Mouse (Mus musculus) naive thymus-derived CD4-positive, alpha-beta T cell, adult 2 months (primary cell): ENCODE measurements around the gene Gm10837.
"Not testable (repeated sequence)": the region's sequence is repeated elsewhere in the genome, so short reads cannot be mapped to it uniquely, and the experiment has no call there.

Source experiments
- DNase-seq: peaks from one replicate; pipeline ENCODE4 v3.0.0-alpha.2; 2011; ENCODE audit warnings: low read depth

Gene Gm10837

DNA sequence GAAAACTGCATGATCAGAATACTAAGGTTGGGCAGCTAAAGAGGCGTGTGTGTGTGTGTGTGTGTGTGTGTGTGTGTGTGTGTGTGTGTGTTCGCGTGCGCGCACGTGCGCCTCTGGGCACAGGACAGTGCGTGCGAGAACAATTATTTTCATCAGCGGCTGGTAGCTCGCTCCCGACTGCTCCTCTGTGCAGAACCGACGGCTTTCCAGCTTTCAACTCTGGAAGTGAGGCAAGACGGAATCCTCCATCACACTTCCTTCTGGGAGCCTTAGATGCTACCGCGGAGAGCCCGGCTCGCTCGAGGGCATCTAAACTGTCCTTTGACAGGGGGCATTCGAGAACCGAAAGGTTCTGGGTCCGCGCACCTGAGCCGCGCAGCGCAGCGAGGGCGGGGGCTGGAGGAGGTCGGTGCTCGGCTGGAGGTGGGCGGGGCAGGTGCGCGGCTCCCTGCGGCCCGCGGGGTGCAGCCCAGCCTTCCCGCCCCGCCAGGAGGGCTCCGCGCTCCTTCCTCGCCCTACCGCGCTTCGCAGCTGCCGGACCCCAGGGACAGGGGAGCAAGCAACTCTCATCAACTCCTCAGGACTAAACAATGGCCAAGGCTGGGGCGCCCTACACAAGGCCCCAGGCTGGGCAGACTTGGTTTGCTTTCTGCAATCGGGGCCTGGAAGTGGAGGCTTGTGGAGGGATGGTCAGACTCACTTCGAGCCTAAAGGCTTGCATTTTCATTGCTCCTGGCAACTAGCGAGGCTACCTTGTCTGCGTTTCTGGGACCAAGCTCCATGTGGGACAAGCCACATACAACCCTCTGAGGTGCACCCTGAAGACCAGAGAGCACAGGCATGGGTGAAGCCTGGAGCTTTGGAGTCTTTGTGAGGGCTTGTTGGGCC, at the start of gene Gm10837:
Gene Gm10837, plus strand, starts transcription at position 146 of the 888 bp plus-strand sequence.
- peak; percentile 17 for DNase-seq

DNA sequence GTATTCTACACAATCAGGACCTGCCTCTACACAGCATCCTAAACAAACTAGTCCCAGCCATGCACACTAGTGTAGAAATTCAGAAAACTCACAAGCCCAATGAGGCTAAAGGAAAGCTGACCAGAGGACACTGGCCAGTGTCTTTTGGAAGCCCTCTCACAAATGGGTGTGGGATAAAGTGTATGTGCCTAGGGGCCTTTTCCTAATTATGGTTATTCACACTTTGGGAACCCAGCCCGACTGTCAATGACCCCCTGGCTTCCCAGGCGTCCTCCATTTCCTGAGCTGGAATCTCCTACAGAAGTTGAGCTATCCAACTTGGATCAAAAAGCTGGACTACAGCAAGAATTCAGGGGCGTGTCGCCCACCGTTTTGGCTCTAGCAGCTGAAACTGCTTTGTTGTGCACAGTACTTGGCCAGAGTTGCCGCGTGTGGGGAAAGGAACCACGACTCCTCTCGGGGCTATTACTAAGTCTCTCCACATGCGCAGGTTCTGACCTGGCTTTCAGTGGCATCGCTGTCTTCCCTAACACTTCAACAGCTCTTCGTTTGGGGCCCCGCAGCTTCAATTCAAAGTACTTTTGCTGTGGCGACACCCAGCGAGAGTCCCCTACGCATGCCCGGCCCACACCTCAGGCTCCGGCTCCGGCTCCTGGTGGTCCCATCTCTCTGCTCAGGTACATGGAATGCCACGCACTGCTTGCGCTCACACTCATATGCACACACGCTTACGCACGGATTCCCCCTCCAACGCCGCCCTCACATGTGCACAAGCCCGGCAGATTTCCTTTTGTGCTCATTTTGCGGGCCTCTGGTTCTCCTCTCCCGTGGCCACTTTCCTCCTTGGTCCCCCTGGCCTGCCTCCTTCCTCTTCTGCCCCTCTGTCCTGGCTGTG, 40.5 kb upstream of the Gm10837 start:
- no peak for DNase-seq

DNA sequence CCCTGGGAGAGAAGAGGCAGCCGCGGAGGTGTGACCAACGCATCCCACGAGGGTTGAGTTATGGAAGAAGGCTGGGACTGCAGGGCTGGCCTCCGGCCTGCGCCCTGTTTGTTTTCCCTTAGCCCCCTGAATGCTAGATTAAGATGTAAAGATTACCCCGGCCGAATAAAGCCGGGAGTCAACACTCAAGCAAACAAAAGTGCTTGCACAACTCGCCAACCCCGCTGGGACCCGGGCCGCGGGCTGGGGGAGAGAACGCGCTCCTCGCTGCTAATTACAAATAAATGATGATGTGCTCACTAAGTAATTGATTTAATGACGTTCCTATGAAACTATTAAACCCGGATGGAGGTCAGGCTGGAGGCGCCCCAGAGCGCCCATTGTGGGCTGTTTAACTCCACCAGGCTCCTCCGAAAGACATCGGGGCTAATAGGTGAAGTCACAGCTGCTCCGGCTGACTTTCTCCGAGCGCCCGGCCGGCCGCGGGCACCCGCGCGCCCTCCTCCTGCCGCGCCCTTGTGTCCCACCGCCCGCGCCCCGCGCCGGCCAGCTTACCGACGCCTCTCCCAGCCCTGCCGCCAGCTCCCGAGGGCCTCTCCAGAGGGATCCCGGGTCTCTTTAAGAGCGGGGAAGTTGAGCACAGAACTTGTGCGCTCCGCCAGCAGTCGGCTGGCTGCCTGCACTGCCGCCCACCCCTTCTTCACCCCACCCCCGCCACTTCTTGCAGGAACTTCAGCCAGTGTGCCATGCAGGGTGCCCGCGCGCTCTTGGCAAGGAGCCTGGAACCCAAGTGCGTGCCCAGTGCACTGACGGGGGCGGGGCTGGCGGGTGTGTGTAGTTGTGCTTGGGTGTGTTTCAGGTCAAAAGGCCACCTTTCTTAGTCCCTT, 39.6 kb upstream of the Gm10837 start, which contains the start of gene Gm5089:
Gene Gm5089, minus strand, starts transcription at position 620 of the 887 bp plus-strand sequence.
- no peak for DNase-seq

DNA sequence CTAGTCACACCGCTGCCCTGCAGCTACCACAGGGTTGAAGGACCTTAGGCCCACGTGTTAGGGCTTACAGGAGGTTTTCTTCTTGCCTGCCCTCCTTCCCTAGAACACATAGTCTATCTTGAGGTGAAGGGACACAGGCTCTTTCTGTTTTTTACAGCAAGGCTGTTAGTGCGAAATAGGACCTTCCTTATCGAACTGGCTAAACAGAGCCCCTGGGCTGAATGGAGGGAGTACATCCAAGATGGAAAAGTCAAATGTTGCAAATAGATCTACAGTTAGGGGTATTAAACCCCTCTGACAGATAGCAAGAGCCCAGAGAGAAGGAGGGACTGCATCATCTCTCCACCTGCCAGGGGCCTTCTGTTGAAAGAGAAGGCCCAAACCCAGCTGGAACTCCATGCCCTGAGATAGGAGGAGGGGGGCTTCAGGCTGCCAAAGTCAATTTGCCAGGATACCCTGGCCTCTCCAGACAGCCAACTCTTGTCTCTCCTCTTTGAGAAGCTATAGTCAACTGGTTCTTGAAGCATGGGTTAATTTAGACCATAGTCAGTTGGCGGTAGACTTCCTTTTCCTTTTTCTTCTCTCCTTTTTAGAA, 38.7 kb upstream of the Gm10837 start:
- no peak for DNase-seq

DNA sequence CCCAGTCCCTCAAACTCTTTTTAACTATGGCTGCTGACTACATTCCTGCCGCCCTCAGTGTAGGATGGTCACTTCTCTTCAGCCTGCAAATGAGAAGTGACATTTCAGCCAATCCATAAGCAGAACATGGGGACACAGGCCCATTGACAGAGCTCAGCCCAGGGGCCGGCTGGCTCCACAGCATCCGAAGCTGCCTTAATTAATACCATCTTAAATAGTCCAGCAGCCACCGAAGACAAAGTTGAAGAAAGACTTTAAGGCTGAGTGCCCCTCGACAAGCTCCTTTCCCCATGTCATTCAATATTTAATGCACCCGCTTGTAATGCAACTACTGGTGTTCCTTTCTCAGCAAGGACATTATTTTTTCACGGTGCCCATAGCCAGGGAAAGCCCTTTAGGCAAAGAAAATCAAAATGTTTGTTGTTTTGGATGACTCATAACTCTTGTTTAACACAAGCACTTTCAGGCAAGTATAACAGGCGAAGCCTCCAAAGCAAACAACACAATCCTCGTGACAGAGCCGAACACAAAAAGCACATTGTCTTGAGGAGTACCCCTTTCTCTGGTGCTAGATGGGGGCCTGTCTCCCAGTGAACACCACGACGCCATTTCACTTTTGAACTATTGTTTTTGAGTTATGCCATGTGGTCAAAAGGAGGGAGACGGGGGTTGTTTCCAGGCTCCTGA, 37.5 kb upstream of the Gm10837 start:
- DNase-seq: no peak

DNA sequence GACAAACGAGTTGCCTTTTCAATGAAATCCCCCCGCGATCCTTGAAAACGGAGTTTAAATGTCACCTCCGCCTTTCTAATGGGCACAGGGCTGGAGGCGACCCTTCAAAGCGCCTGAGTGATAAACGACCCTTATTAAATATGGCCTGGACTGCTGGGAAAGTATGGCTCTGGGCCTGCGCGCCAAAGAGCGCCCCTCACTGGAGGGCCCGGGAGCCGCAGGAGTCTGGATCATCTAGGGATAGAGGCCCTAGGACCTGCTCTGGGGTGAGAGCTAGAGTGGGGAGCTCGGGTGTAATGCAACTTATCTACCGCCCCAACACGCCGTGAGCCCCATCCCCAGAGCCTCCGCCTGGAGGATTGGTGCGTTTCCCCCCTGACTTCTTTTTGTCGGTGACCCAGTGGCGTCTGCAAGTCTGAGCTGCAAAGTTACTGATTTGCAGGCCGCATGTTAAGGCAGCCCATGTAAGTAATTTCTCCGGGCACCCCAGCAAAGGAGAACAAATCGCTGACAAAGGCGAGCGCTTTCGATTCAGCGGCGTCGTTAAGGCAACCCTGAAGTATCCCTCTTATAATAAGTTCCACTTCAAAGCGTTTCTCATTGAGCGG, 36.9 kb upstream of the Gm10837 start:
- no peak for DNase-seq

DNA sequence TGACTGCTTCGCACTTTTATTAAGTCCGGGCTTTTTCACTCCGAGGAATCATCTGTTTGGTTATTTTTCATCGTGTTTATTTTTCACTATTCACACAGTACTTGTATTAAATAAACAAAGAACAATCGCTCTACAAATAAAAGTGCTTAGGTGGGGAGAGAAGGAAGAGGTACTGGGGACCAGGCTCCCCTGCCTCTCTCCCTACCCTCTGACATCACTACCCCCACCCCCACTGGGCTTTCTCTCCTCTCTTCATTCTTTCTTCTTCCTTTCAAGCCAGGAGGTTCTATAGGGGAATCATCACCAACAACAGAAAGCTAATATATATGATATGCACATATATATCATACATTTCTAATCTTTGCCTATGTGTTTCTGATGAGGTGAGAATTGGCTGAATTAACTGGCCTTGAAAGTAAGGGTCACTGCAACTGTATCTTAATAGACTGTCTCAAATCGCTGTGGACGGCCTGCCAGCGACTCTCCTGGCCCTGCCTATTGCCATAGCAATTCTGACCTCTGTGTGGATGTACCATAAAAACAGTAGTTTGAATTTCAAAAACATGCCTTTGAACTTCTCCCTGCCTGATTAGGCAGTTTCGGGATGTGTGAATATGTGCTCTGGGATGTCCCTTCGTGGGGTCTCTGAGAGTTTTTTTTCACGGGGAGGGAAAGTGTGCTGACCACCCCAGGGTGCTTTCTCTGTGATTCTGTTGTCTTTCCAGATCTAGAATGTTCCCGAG, 36.2 kb upstream of the Gm10837 start:
- no peak for DNase-seq

DNA sequence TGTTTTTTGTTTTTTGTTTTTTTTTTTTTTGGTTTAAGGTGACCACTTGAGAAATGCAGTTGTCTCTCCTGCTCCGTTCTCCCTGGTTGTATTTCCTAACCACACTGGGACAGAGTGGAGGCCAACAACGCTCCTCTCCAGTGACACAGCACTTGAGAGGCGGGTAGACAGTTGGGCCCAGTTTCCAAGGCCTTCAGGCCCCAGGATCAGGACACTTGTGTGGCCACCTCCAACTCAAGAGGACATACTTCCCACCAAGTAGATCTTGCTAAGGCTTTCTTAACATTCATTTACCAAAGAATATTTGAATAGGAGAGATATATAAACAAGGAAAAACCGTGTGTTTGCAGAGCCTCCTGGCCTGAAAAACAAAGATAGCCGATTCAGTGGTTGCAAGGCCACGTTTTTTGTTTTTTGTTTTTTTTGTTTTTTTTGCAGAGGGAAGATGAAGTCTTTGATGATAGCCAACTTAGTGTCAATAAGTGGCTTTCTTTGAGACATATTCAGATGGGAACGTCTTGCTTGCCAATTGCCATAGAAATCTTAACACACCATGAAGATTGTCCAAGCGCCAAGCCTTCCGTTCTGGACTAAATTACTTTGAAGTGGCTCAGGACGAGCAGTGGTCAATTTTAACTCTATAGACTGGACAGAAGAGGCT, 35.4 kb upstream of the Gm10837 start:
- DNase-seq: no peak

DNA sequence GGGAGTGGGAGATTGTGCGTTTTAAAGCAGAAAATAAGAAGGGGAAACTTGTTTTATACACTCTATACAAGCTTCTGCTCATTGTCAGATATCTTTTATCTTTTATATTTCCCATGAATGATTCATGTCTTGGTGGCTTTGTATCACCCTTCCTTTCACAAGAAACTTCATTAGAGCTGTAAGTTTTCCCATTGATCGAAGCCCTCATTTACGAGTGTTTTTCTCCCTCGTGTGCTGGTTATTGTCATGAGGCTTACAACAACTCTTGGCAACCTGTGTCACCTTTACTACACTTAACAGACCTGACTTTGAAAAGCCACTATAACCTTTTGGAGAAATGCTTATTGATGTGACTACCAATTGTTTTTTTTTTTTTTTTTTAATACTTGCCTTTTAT, 34.8 kb upstream of the Gm10837 start:
- no peak for DNase-seq

DNA sequence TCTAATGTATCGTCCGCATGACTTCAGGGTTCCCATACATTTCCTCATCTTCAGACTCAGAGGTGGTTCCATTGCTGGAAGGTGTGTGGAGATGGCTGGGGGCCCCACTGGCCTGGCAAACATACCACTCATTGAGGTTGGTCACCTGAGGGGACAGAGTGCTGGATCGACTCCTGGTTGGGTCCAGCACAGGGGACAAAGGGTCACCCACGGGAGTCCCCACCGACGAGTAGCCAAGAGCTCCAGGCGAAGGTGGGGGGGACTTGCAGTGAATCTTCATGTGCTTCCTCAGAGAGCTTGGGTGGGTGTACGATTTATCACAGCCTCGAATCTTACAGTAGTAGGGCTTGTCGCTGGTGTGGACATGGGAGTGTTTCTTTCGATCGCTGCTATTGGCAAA, 31.1 kb upstream of the Gm10837 start:
- DNase-seq: not testable (repeated sequence)

DNA sequence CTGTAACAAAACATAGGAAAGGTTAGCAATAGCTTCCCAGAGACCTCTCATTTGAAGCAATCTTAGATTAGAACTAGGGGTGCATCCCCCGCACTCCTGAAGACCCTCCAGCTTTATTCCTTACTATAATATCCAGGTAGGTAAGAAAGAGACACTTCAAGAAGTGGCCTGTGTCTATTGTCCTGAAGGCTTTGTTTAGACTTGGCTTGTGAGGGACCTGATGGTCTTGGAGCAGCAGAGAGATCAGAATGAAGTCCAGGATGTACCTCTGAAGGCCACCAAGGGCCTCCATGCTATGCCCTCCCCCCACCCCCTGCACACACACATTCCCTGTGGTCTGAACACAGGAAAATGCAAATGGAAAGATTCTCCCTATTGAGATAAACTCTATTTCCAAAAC, 30.6 kb upstream of the Gm10837 start:
- DNase-seq: no peak

DNA sequence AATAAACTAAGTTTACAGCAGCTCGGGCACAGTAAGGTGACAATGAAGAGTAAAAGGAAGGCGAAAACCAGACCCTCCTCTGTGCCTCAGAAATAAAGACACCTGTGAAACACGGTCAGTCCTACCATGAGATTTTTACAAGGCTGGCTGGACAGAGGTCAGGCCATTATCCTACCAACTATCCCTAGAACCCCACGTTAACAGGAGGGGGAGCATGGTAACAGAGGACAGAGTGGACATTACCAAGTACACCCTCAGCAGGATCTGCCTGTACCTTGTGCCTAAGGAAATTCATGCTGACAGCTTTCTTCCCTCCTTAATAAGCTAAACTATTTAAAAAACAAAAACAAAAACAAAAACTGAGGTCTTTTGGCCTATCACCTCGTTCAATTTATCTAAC, 30.2 kb upstream of the Gm10837 start:
- no peak for DNase-seq

DNA sequence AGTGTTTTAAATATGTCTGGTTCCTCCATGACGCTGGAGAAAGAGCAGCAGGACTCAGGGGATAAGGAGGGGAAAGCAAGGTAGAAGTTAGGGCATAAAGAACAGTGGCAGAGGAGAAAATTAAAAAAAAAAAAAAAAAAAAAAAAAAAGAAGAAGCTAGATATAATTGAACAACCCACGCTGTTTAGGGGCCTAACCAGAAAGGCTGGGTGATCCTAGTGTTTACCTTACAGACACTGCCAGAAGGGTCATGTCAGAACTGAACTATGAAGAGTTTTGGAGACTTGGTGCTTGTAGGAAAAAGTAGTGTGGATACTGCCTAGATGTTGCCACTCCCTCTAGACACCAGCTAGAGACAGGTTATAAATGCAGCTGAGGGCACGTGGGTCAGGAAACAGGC, 28.9 kb upstream of the Gm10837 start:
- no peak for DNase-seq

DNA sequence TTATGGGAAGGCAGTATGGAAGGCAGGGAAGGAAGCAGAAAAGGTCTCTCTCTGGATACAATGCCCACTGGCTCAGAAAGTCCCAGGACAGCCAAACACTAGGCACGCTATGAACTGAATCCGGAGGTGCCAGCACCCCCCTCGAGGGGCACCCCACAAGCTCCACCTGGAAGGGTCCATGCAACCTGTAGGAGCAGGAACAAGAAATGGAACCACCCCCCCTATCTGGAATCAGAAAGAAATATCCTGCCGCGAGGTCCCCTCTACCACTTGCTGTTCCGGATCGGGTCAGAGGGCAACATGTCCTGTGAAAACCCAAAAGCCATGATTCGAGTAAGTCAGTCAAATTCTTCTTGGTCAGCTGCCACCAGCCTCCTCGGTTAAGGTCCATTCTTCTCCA, 28.4 kb upstream of the Gm10837 start:
- no peak for DNase-seq

DNA sequence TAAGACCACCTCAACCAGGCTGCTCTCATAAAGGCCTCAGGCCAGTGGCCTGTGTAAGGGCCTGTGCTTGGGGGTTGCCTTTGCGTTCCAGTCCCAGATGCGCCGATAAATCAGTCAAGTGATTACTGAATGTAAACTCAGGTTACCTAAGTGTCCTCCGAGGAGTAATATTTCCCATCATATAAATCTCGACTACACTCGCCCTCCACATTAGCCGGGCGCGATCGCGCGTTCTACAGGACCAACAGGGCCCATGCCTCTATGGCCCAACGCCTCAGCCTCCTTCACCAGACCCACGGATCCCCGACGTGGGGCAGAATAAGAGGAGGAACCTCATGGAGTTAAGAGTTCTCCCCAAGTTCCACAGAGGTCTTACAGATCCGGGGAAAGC, 27.7 kb upstream of the Gm10837 start:
- no peak for DNase-seq

DNA sequence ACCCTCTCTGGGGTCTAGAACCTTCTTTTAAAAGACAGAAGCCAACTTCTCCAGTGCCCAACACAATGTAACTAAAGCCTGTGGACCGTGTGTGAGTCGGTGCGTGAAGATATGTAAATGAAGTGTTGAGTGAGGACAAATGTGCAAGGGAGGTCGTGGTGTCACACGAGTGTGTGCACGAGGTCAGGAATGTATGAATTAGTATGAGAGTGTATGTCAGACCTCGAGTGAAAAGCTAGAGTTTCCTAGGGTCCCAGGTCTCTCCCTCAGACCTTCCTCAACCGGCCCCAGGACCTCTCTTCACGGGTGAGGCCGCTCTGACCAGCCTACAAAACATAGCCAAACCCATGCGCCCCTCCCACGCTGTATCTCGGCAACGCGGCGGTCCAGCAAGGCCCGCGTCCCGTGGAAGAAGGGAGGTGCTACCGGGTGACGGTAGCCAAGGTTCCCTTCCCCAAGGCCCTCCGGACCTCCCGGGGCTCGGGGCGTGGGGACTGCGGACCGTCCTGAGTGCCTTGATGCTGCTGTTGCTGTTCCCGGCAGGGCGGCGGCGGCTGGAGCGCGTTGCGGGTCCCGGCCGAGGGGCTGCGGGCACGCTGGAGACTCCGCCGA, 27.2 kb upstream of the Gm10837 start:
- no peak for DNase-seq

DNA sequence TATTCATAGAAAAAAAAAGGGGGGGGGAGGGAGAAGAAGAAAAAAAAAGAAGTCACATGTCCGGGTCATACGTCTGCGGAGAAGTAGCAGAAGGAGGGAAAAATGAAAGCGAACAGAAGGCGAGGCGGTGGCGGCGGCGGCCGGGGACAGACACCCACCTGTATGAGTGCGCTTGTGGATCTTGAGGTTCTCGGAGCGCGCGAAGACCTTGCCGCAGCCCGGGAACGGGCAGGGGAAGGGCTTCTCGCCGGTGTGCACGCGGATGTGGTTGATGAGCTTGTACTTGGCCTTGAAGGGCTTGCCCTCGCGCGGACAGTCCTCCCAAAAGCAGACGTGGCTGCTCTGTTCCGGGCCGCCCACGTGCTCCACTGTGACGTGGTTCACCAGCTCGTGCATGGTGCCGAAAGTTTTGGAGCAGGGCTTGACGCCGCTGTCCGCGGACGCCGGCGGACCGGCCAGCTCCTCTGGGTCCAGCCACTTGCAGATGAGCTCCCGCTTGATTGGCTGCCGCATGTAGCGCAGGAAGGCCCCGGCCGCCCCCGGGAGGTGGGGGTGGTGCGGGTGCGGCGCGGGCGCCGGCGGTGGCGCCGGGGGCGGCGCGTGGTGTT, 26.5 kb upstream of the Gm10837 start:
- DNase-seq: peak; percentile 41

DNA sequence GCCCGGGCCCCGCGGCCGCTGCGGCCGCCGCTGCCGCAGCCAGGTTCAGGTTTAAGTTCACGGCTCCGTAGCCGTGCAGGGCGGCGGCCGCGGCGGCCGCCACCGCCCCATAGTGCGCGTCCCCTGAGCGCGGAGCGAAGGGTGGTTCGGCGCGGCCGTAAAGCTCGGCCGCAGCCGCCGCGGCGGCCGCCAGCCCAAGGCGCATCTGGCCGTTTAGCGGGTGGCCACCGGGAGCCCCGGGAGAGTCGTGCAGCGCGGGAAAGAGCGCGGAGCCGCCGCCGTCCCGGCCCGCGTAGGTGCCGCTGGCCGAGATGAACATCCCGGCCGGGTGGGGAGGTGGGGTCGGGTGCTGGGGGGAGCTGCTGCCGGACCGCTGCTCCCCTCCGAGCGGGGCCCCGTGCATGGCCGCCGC, 26.0 kb upstream of the Gm10837 start:
- DNase-seq: no peak
